Mouse (Mus musculus): ENCODE data around the gene Trappc12.

DNA sequence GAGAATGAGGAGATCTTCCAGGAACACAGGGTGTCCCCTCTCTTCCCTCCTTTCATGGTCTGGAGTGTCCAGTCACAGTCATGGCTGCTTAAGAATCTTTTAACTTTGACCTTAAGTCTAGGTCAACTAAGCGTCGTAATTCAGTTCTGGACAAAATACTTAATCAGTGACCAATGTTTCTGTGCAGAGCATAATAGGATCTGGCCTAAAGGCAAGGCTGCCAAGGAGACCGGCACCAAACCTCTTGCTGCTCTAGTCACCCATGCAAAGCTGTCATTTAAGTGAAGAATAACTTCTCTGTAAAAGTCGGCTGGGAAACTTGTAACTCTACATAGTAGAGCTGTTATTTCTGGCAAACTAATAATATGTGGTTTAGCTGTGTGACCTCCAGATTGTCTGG is 5.7 kb upstream of the Trappc12 start:
- TF ChIP-seq POLR2A (IDR thresholded peaks at IDR 0.05; ENCODE audit: low read depth, low read length) = no peak
- no peak for TF ChIP-seq CTCF (conservative IDR thresholded peaks at IDR 0.05; ENCODE audit: insufficient read depth, insufficient read length, low read depth, low read length)
